Mouse (Mus musculus) heart, postnatal 10 days (tissue): ENCODE measurements around the gene Ttc23l. TPM values are rescaled to one million over a fixed set of nuclear protein-coding genes. Genes with fewer than 3 reads are reported as not detected.
"Not testable (repeated sequence)": the region's sequence is repeated elsewhere in the genome, so short reads cannot be mapped to it uniquely, and the experiment has no call there.

Source experiments
- DNase-seq, 2 experiments: peaks; one replicate each; pipeline ENCODE4 v3.0.0; 2021
- intact Hi-C: fragments of 180-260 bp; cut with DNase I; formaldehyde crosslinking; loops from one replicate; pipeline ENCODE4 v1.15.1; 2025
- total RNA-seq, 2 experiments: library from RNA; stranded (reverse); gene quantifications; 2 replicates each; pipeline ENCODE4 v1.2.3; 2021

Ttc23l gene
- total RNA-seq, 2 experiments from 2014 or later, result not detected

DNA sequence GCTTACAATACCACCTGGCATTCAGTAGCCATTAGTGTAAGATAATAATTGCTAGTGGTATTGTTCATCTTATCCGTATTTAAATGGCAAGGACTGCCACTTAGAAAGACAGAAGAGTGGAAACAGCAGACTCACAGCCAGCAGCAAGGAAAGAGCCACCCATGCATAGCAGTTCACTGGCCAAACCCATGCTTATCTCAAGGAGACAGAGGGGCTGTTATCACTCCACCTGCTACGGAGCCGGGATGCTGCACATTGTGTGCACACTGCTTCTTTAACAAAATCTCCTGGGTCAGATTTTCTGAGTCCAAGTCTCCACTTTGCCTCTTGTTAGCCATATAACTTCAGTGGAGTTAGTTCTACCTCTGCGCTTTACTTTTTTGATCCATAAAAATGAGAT, 27.1 kb downstream of the Ttc23l start:
- intact Hi-C loops, result no loop called here
- DNase-seq, result no peak

DNA sequence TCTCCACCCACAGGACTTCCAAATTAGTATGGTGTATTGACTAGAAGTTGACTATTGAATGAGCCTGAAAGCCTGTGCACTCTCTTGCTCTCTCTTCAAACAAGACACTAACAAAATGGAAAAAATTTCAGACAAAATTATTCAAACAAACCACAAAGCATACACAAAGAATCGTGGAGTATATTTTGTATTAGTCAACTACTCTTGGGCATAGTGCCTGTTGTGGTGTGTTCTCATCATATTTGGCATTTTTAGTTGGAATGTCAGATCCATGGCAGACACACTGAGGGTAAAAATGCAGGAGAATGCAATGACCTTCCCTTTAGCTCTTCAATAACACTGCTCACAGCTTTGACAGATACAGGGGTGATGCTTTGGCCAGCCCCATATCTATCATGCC, 32.6 kb downstream of the Ttc23l start:
- intact Hi-C loops, result no loop called here
- no peak for DNase-seq

DNA sequence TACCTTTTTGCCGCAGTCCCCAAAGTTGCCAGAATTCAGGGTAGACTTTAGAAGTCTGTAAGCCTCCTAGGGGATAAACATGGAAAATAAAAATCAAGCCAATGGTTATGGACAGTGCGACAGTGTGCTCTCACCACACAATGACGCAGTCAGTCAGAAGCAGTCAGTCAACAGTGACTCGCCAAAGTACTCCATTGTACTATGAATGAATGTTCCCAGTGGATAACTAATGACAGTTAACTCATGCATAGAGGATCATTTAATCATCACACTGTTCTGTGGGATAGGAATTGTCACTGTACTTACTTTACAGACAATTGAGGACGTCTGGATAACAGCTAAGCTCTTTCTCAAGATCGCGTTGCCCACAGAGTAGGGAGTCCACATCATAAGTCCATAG, 43.3 kb downstream of the Ttc23l start:
- intact Hi-C loops, result no loop called here
- DNase-seq, result no peak

DNA sequence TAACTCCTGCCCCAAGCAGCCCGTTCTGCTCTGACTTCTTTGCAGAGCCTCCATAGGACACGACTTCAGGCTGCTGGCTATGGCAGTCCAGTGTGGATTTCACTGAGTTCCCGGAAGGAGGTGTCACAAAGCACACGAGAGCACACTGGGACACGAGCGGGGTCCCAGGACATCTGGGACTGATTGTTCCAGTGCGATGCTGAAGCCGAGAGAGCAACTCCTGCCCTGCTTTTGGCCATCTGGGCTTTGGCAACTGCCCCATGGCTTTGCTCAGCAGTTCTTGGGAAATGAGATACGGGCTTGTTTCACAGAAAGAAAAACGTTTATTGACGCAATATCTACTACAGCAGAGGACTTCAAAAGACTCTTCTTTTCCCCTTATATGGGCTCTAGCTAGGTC, 52.4 kb downstream of the Ttc23l start:
- peak; percentile 39 to 50 for DNase-seq
- intact Hi-C loops, result no loop called here

DNA sequence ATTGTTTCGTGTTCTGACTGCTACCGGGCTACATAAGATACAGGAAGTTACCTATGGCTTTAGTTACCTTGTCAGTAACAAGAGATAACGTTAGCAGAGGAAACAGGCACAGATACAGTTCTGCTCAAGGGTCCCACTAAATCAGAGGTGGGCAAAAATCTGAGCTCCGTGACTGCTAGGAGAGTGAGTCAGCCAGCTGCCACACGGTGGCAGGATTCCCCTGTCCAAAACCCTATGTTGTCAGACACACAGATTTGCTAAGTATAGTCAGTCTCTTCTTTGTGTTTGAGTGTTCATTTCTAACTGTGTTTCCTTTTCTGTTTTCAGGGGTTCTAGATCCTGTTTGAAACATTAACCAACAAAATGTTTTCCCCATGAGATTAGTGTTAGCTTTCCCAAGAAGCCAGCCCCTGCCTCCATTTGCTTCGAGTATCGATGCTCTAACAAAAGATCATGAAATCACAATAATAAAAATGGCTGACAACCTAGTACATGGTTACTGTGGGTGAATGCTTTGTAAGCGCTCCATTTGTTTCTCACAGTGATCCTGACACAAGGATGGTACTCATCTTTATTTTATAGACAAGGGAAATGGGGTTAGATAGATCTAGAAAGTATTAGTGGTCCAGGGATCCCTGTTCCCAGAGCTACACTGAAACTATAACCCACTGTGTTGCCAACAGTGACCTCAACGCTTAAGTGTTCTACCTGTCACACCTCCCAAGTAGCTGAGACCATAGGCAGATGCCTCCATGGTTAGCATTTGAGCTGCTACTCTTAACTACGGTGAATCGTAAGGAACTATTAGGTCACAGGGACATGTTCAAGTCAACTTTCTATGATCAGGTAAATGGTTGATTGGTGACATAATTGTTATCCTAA, 57.4 kb downstream of the Ttc23l start:
- intact Hi-C loops, result loop anchor here (1.0 to 5.0 kb wide), 4 partner anchors 81 to 400 kb away; partner anchors contain the start of gene Rai14
- peak; percentile 32 to 74 for DNase-seq

DNA sequence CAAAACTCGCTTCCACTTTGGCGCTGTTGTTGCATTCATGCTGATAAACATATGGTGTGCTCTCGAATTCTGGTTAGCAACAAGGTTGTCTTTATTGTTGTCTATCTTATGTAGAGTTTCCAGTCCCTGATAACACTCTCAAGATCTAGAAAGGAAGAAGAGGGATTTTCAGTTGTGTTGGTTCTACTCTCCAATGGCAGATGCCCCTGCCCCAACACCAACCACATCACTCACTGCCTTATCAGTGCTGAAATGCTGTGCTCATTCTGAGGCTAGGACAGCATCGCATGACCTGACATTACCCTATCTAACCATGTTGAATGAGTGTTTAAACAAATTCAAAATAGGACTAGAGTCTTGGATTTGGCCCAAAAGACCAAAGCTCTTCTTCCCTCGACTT, 58.4 kb downstream of the Ttc23l start:
- intact Hi-C loops, result loop anchor here (2.0 to 5.0 kb wide), 3 partner anchors 82 to 373 kb away; partner anchors contain the start of gene Rai14
- no peak for DNase-seq

DNA sequence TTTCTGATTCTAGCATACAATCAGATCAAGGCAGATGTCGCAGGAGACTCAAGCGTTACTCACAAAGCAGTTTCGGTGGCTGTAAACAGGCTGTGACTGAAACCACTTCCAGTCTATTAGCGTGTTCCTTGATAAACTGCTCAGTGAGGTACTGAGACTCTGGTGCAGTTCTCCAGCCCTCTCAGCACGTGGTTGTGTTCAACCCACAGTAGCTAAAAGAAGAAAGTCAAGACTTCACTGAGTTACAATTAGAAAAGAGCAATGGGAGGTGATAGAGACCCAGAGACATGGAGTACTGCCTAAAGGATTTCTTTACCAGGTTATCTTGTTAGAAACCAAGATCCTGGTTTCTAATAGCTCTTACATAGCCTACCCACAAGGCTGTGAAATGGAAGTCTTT, 58.9 kb downstream of the Ttc23l start:
- DNase-seq, result no peak
- intact Hi-C loops, result no loop called here

DNA sequence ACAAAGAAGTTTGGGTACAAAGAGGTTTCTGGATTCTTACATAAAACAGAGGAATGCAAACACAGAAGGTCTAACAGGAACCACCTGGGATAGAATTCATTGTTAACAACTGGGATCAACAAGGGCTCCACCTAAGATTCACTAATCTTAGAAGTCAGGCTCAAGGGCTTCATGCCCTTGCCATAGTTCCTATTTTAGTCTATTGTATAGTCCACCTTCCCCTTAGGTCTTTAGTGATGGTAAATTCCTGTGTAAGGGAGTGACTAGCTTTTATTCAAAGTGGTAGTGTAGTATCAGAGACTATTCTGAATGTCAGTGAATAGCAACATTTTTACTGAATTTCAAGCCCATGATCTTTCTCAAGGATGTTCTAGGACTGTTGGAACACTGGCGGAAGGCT, 61.8 kb downstream of the Ttc23l start:
- not testable (repeated sequence) for DNase-seq

DNA sequence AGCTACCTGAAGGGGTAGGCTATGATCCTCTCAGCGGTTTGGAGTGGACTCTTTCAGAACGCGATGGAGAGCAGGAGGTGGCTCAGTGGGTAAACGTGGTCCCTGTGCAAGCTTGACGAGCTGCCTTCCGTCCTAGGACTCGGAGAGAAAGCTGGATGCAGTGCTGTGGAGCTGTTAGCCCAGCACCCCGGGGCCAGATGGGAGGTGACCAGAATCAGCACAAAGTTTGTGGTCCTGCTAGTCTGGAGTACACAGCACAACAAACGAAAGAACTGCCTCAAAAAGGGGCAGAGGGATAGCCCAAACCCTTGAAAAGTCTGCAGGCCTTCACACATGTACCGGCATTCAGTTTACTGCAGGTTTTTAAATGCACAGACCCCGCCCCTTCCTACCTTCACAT, 62.5 kb downstream of the Ttc23l start:
- intact Hi-C loops, result no loop called here
- DNase-seq, result no peak

More for the DNA sequence above, 61.8 kb downstream of the Ttc23l start:
- intact Hi-C loops, result not testable (repeated sequence)

DNA sequence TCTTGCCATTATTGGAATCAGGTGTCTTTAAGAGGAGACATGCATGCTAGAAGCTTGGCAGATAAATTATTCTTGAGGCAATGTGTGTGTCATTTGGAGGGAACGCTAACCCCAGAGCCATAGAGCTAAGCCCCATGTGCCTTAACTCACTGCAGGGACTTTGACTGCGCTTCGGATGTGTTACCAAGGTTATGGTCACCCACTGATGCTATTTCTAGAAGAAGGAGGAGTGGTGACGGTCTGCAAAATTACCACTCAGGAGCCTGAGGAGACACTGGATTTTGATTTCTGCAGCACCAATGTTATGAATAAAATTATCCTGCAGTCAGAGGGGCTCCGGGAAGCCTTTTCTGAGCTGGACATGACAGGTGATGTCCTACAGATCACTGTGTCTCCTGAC, 68.4 kb downstream of the Ttc23l start:
- no peak for DNase-seq
- intact Hi-C loops, result no loop called here

DNA sequence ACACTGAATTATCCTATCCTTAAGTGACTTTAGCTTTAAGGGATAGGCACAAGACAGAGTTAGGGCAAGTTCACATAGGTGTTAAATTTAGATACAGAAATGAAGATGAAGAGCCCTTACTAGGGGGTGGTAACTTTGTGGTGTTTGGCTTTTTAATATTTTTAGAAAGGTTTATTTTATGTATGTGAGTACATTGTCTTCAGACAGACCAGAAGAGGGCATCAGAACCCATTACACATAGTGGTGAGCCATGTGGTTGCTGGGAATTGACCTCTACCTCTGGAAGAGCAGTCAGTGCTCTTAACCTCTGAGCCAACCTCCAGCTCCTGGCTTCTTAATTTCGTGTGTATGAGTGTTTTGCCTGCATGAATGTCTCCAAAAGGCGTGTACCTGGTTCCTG, 71.2 kb downstream of the Ttc23l start:
- intact Hi-C loops, result loop anchor here (5.0 kb wide), 1 partner anchor 495 kb away; the partner anchor contains the start of gene Amacr

DNA sequence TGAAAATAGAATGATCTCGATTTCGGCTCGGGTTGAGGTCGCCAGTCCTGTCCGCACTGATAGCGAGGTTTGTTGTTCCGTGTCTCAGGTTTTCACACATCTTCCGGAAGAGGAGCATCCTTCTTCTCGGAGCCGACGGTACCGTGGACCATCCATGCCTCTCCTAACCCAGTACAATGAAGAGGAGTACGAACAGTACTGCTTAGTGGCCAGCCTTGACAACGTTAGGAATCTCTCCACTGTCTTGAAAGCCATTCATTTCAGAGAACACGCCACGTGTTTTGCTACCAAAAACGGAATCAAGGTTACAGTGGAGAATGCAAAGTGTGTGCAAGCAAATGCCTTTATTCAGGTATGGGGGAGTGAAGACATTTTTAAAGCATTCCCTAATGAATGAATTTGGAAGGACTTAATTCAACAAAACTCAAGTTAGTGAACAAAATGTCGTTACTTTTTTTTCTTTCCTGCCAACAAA, 72.1 kb downstream of the Ttc23l start:
- DNase-seq, result no peak
- intact Hi-C loops, result loop anchor here (5.0 kb wide), 1 partner anchor 496 kb away; the partner anchor contains the start of gene Amacr

More for the DNA sequence above, 71.2 kb downstream of the Ttc23l start:
- DNase-seq, result no peak

DNA sequence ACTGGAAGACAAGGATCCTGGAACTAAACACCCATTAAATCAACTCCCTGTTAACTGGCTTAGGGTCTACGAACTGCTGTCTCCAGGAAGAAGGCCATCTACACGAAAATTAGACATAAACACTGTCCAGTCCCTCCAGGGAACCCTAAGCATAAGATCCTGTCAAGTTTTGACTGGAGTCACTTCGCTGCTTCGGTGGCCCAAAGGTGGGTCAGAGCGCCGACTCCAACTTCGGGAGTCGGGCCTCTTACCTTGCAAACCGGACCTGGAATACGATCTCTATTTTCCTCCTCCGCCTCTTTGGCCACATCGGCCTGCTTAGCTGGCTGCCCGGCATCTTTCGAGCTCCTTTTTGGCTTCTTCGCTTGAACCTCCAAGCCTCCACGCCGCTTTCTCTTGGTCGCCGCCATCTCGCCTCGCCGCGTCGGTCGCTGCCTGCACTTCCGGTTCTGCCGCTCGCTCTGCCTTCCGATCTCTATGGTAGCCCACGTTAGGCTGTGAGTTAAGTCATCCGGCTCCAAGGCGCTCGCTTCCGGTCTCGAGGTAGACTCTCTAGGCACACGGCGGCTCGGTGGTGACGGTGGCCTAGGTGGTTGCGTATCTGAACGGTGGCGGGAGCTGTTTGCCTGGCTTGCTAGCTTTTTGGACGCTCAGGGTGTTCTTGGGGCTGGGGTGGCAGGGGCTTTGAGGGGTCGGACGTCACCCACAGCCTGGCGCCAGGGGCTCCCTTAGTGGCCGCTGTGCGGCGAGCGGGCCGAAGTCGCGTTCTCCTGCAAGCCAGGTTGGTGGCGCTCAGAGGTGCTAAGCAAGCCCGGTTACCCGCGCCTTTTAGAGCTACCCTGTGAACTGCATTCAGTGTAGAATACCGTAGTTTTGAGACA, 72.7 kb downstream of the Ttc23l start, which contains the start of the genes Brix1 and Rad1:
TSS of gene Brix1 (minus strand) at position 464 of the 881 bp plus-strand sequence.
TSS of gene Rad1 (plus strand) at position 535 of the 881 bp plus-strand sequence.
- peak; percentile 96 to 98 for DNase-seq
- intact Hi-C loops, result loop anchor here (2.0 to 5.0 kb wide), 2 partner anchors 15 to 497 kb away; partner anchors contain the start of genes Amacr and Dnajc21

DNA sequence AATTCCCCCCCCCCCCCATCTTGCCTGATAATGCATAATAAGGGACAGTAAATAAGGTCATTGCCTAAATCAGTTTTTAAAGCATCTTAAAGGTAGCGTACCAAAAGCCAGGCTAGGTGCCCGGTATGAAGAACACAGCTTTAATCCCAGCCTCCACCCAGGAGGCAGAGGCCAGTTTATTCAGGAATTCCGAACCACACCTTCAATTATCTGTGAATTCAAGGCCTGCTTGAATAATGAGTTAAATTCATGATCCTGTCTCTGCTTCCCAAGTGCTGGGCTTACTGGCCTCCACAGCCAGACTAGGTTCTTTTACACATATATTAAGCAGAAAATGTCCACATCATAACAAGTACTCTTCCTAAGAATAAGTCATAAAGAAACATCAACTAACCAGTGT, 87.5 kb downstream of the Ttc23l start:
- intact Hi-C loops, result loop anchor here (2.0 to 10.0 kb wide), 2 partner anchors 14 to 1504 kb away; partner anchors contain the start of gene Brix1
- DNase-seq, result no peak

DNA sequence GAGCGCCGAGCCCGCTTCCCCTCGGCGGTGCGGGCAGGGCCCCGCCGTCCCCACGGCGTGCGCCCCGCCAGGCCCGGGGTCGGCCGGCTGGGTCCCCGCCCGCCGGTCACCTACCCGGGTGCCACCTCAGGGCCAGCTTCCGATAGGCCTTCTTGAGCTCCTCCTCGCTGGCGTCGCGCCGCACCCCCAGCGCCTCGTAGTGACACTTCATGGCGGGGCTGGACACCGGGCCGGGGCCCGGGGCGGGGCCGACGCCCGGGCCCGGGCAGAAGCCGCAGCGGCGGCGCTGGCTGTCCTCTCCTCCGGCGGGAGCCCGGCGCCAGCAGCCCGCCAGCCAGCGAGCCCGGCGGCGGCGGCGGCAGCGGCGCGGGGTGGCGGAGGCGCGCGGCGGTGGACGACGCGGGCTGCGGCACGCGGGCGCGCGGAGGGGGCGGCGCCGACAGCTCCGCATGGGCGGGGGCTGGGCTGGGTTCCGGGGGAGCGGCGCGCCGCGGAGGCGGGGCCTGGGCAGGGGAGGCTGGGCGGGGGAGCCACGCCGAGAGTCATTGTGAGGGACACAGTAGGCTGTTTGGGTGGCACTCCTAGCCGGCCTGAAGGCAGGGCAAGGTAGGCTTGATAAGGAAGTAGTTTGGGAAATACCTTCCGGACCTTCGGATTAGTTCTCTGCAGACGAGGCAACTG, 88.2 kb downstream of the Ttc23l start, which contains the start of gene Dnajc21:
TSS of gene Dnajc21 (minus strand) at position 366 of the 681 bp plus-strand sequence.
- peak; percentile 90 to 92 for DNase-seq
- intact Hi-C loops, result loop anchor here (2.0 to 10.0 kb wide), 2 partner anchors 15 to 1505 kb away; partner anchors contain the start of gene Brix1

DNA sequence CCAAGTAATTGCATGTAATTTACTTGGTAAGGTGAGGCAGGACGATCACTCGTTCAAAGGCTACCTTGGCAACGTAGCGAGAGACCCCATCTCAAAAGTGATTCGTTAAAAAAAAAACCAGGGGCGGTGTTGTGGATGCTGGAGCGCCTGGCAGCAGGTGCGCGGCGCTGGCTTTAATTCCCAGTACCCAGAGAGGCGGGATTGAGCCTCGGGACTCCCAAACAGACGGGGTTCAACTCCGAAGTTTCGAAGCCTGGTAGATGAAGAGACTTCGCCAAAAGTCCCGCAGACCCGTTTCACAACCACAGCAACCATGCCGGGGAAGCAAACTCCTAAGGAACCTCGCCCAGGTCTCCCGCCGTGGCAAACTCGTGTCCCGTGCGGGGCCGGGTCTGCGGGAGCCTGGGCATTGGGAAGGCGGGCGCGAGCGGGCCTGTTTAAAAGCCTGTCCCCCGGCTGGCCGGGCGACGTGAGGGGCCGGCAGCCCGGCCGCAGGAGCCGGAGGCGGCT, 88.8 kb downstream of the Ttc23l start:
- no peak for DNase-seq

DNA sequence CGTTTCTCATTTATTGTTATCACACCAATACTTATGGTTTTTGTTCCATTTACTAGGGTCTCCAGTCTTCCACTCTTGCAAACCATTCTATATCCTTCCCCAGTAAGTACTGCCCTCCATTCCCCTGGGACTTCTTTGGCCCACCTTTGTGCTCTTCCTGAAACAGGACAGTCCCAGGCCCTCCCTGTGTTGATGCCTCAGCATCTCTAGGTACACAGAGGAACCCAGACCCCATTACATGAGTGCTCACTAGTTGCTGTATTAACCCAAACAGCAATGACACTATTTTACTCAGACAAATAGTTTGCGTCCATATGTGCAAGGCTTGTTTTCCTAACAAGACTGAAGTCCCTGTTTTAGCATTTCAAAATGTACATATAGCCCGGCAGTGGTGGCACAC, 89.7 kb downstream of the Ttc23l start:
- intact Hi-C loops, result loop anchor here (5.0 kb wide), 1 partner anchor 1706 kb away; no protein-coding TSS in a partner anchor
- DNase-seq, result no peak

More for the DNA sequence above, 88.8 kb downstream of the Ttc23l start:
- intact Hi-C loops, result loop anchor here (2.0 to 10.0 kb wide), 3 partner anchors 15 to 1707 kb away; partner anchors contain the start of gene Brix1

DNA sequence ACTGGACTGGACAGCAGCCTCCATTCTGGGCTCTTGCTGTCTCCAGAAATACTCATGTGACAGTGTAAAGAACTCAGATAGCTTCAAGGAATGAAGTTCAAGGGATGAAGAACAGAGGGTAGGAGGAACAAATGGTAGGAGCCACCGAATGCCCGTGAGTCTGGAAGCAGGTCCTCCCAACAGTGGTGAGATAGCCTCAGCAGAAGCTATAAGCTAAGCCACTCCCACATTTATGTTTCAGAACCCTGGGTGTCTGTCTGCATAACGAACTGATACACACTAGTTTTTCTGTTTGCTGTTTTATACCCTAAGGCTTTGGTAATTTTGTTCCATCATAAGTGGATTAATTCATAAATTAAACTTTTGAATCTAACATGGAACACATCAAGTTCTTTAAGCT, 93.8 kb downstream of the Ttc23l start:
- DNase-seq, result no peak
- intact Hi-C loops, result loop anchor here (5.0 kb wide), 1 partner anchor 1702 kb away; no protein-coding TSS in a partner anchor

DNA sequence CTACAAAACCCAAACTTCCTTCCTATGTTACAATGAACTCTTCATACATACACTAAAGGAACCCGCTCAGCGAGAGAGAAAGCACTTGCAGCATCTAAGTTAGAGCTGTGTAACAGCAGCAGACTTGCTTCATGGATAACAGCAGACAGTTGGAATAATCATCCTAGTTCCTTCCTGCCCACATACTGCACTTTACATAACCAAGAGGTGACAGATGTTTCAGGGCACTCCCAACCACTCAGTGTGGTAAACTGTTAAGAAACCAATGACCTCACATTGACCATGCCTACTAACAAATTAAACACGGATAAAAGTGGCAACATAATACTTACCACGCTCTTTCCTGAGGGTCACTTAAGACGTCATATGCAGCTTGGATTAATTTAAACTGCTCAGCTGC, 94.9 kb downstream of the Ttc23l start:
- intact Hi-C loops, result no loop called here
- no peak for DNase-seq
